22 mouse cellular contexts compared by ENCODE assay signal in genomic region chr4:58280121-58280520, GRCm38 (mm10). TPM values are rescaled to one million over a fixed set of nuclear protein-coding genes. Genes with fewer than 3 reads are reported as not detected.
"Had no signal": no experiment of that assay in that cellular context is flagged by ENCODE, and none has a peak within 500 bp of the region (broad histone marks: within the 10 kb centered on the region; RNA-seq: fewer than 3 reads in every experiment).

No protein-coding gene starts in this region.

- DNase-seq: kidney, postnatal 25 days; layer of hippocampus, adult 9-11 months; liver, embryonic 13.5 days; lung, adult 2 months; lung, postnatal 14 days; lung, postnatal 4 days; retina, postnatal 1 day; right cerebral cortex, postnatal 25 days; thymus, adult 18-20 months; thymus, postnatal 36 days had no signal

- H3K4me3 ChIP-seq: layer of hippocampus, adult 2 months; left cerebral cortex, adult 2 months; liver, embryonic 13.5 days; midbrain, embryonic 10.5 days; midbrain, embryonic 13.5 days; myocyte; neural tube, embryonic 13.5 days had no signal

- H3K4me1 ChIP-seq: liver, embryonic 13.5 days; midbrain, embryonic 10.5 days; midbrain, embryonic 13.5 days; neural tube, embryonic 13.5 days had no signal

- H3K27me3 ChIP-seq: liver, embryonic 13.5 days; midbrain, embryonic 13.5 days; neural tube, embryonic 13.5 days had no signal

- H3K27ac ChIP-seq: kidney, postnatal 0 days; layer of hippocampus, adult 2 months; left cerebral cortex, adult 2 months; liver, embryonic 13.5 days; midbrain, embryonic 10.5 days; midbrain, embryonic 13.5 days; neural tube, embryonic 13.5 days had no signal

- H3K9ac ChIP-seq: liver, embryonic 13.5 days; midbrain, embryonic 13.5 days; neural tube, embryonic 13.5 days had no signal

- H3K9me3 ChIP-seq: liver, embryonic 13.5 days; midbrain, embryonic 10.5 days; midbrain, embryonic 13.5 days; neural tube, embryonic 13.5 days had no signal

- H3K36me3 ChIP-seq: liver, embryonic 13.5 days; midbrain, embryonic 10.5 days; midbrain, embryonic 13.5 days; neural tube, embryonic 13.5 days had no signal

- H3K4me2 ChIP-seq: liver, embryonic 13.5 days; midbrain, embryonic 13.5 days; neural tube, embryonic 13.5 days had no signal

- ATAC-seq: midbrain, embryonic 13.5 days; midbrain, embryonic 16.5 days had no signal

RNA-seq across cellular contexts. Expression of gene Musk, which starts 5.6 kb away (rescaled TPM):
- total RNA-seq: liver, adult 2 months; monocyte, adult 5-6 weeks; neutrophil, adult 5-6 weeks had no signal
- polyA plus RNA-seq: liver, adult 2 months; midbrain, embryonic 13.5 days; spleen, adult 2 months had no signal
